Mouse (Mus musculus) layer of hippocampus, adult 8-10 months (tissue): ENCODE data around the gene Gm49396. TPM values are rescaled to one million over a fixed set of nuclear protein-coding genes. Genes with fewer than 3 reads are reported as not detected.
A peak's percentile ranks its signal among the peaks of the same experiment; 100 is the strongest.

Source experiments
- DNase-seq, 2 experiments: peaks; one replicate each; pipeline ENCODE4 v3.0.0; 2022; ENCODE audit warnings: low spot score in 2 of 2
- microRNA-seq, 2 experiments: library from miRNA; unstranded; fragments of <30 nt; microRNA quantifications; one replicate each; pipeline ENCODE4 v1.2.0; 2022
- total RNA-seq, 4 experiments: library from RNA; stranded (reverse); gene quantifications; 2 replicates each; pipeline ENCODE4 v1.2.4; 2022

The Gm49396 gene
- total RNA-seq, 4 experiments from 2014 or later = 6.3 to 14.8 (median 11.1) TPM

- DNase-seq = no peak
Measured at GRCm38 (mm10) chr7:30608476-30608875, 45.3 kb downstream of the Gm49396 start.

- no peak for DNase-seq
Measured at GRCm38 (mm10) chr7:30610043-30610442, 46.9 kb downstream of the Gm49396 start.

GRCm38 (mm10) chr7:30612654-30613402, 49.7 kb downstream of the Gm49396 start, which contains the start of gene Upk1a:
Gene Upk1a, minus strand, starts transcription at chr7:30612847.
- DNase-seq = no peak

GRCm38 (mm10) chr7:30613529-30614112, 50.5 kb downstream of the Gm49396 start:
- DNase-seq = peak in 1 of 2 experiments; percentile 30

- DNase-seq = no peak
Measured at GRCm38 (mm10) chr7:30614454-30614853, 51.3 kb downstream of the Gm49396 start.

- DNase-seq = no peak
Measured at GRCm38 (mm10) chr7:30615049-30615760, 52.1 kb downstream of the Gm49396 start.

Small RNA genes lying within 50 kb of the gene (microRNA-seq; reads per million reads assigned to microRNA genes)
- gene Gm38670 (0.25 to 0.96 reads per million in 2 experiments), gene Mir3569 (0.32 to 1.0 reads per million in 2 experiments)

Other genes with a start within 250 kb of the Gm49396 start
- gene Syne4, start 248.5 kb upstream of the Gm49396 start, total RNA-seq = 10 to 100 TPM in 3 of 4 experiments, 1 to 10 TPM in 1; 9.6 to 21.2 (median 15.0) TPM
- gene E130208F15Rik, start 241.6 kb upstream of the Gm49396 start, total RNA-seq = under 1 TPM; 0.53 to 0.82 (median 0.66) TPM
- gene Sdhaf1, start 239.4 kb upstream of the Gm49396 start, total RNA-seq = 1 to 10 TPM; 6.7 to 9.9 (median 8.4) TPM
- gene Lrfn3, start 200.6 kb upstream of the Gm49396 start, total RNA-seq = 10 to 100 TPM; 28.2 to 31.6 (median 29.2) TPM
- gene Tyrobp, start 149.6 kb upstream of the Gm49396 start, total RNA-seq = 100 to 1,000 TPM in 2 of 4 experiments, 10 to 100 TPM in 2; 24.9 to 572 (median 243) TPM
- gene Hcst, start 143.5 kb upstream of the Gm49396 start, total RNA-seq = 1 to 10 TPM in 3 of 4 experiments, not detected in 1; 1.8 to 3.3 (median 2.3) TPM
- 1 to 10 TPM; 2.8 to 4.1 (median 3.2) TPM for gene Nfkbid, start 141.6 kb upstream of the Gm49396 start, total RNA-seq
- gene Aplp1, start 117.8 kb upstream of the Gm49396 start, total RNA-seq = 1,000 to 10,000 TPM; 1,209 to 1,263 (median 1,238) TPM
- gene Kirrel2, start 105.7 kb upstream of the Gm49396 start, total RNA-seq = 10 to 100 TPM in 3 of 4 experiments, 1 to 10 TPM in 1; 9.6 to 13.7 (median 11.2) TPM
- 1 to 10 TPM; 1.5 to 1.9 (median 1.6) TPM for gene Nphs1, start 105.0 kb upstream of the Gm49396 start, total RNA-seq
- gene Prodh2, start 69.7 kb upstream of the Gm49396 start, total RNA-seq = under 1 TPM in 1 of 4 experiments, not detected in 3; 0.56 TPM
- 100 to 1,000 TPM in 3 of 4 experiments, 10 to 100 TPM in 1; 99.8 to 118 (median 110) TPM for gene Arhgap33, start 28.3 kb upstream of the Gm49396 start, total RNA-seq
- 10 to 100 TPM in 1 of 4 experiments, 1 to 10 TPM in 3; 3.2 to 10.3 (median 6.5) TPM for gene Hspb6, start 11.2 kb upstream of the Gm49396 start, total RNA-seq
- 1 to 10 TPM; 4.4 to 8.9 (median 6.1) TPM for gene Proser3, start 11.0 kb upstream of the Gm49396 start, total RNA-seq
- 10 to 100 TPM; 41.3 to 54.0 (median 46.9) TPM for gene Lin37, start 3.5 kb upstream of the Gm49396 start, total RNA-seq
- 10 to 100 TPM; 68.2 to 81.1 (median 78.7) TPM for gene U2af1l4, start within 50 bp of the Gm49396 start, total RNA-seq
- gene Psenen, start 283 bp downstream of the Gm49396 start, total RNA-seq = 10 to 100 TPM; 85.9 to 91.0 (median 88.4) TPM
- gene Igflr1, start 2.1 kb downstream of the Gm49396 start, total RNA-seq = 1 to 10 TPM; 4.0 to 5.7 (median 4.6) TPM
- gene Kmt2b, start 25.4 kb downstream of the Gm49396 start, total RNA-seq = 10 to 100 TPM; 44.1 to 60.2 (median 56.1) TPM
- gene Zbtb32, start 35.6 kb downstream of the Gm49396 start, total RNA-seq = not detected
- gene Upk1a, start 49.5 kb downstream of the Gm49396 start, total RNA-seq = 1 to 10 TPM in 1 of 4 experiments, under 1 TPM in 2, not detected in 1; 0.39 to 1.2 (median 0.89) TPM
- 100 to 1,000 TPM; 631 to 661 (median 651) TPM for gene Cox6b1, start 62.8 kb downstream of the Gm49396 start, total RNA-seq
- gene Etv2, start 72.5 kb downstream of the Gm49396 start, total RNA-seq = not detected
- gene Rbm42, start 87.0 kb downstream of the Gm49396 start, total RNA-seq = 10 to 100 TPM; 61.9 to 71.5 (median 70.1) TPM
- 1 to 10 TPM; 5.7 to 8.3 (median 6.8) TPM for gene Haus5, start 101.7 kb downstream of the Gm49396 start, total RNA-seq
- not detected for gene Pmis2, start 108.3 kb downstream of the Gm49396 start, total RNA-seq
- gene 2200002J24Rik, start 135.6 kb downstream of the Gm49396 start, total RNA-seq = not detected
- gene Atp4a, start 148.9 kb downstream of the Gm49396 start, total RNA-seq = 1 to 10 TPM; 1.1 to 2.1 (median 1.6) TPM
- gene Tmem147, start 166.2 kb downstream of the Gm49396 start, total RNA-seq = 100 to 1,000 TPM; 110 to 119 (median 116) TPM
- gene Gapdhs, start 180.3 kb downstream of the Gm49396 start, total RNA-seq = not detected
- gene Sbsn, start 188.1 kb downstream of the Gm49396 start, total RNA-seq = 10 to 100 TPM in 1 of 4 experiments, 1 to 10 TPM in 3; 7.8 to 11.8 (median 8.4) TPM
- gene Dmkn, start 200.4 kb downstream of the Gm49396 start, total RNA-seq = 1 to 10 TPM in 1 of 4 experiments, under 1 TPM in 2, not detected in 1; 0.84 to 1.5 (median 0.95) TPM
- not detected for gene Krtdap, start 224.6 kb downstream of the Gm49396 start, total RNA-seq